Mouse (Mus musculus) ES-Bruce4 (cell line): Measurements from ENCODE around the gene Myo1f.

Source experiments
- CTCF ChIP-seq: IDR thresholded peaks from one replicate; pipeline ENCODE4 v1.8.1; 2011; ENCODE audit warnings: low read depth, low read length
- POLR2A ChIP-seq: IDR thresholded peaks from one replicate; pipeline ENCODE4 v1.8.1; 2011; ENCODE audit warnings: low read length; ENCODE audit not compliant: insufficient read depth

DNA sequence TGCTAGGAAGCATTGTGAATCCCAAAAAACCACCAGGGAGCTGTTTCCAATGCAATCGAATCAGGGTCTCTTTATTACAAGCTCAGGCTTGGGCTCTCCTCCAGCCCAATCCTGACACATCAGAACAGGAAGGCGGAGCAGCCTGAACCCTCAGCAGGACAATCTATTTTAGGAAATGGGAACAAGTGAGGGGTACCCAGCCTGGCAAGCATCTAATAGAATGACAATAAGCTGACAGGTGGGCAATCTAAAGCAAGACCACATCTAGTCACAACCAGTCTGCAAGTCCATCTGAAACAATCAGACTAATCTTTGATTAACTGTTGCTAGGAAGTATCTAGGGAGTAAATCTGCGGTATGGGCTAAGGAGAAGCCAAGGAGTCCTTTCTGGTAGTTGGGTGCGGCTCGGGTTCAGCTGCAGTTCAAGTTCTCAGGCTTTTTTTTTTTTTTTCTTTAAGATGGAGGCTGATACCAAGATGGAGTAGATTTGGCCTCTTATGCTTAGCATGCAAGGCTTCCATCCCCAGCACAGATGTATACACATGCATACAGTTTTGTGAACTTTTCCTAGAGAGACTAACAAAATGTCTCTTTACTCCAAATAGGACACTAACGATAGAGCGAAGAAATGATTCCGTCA, 44.4 kb downstream of the Myo1f start:
- TF ChIP-seq CTCF (no peak), POLR2A (no peak)
